Comparison of ENCODE assay signal across 29 mouse cellular contexts in genomic region chr1:74167136-74167535, GRCm38 (mm10). TPM values are rescaled to one million over a fixed set of nuclear protein-coding genes. Genes with fewer than 3 reads are reported as not detected.
DNase-seq lines count a peak whose midpoint lies in the region; ATAC-seq and TF ChIP-seq lines count a peak whose summit lies in the region.
"Had no signal": no experiment of that assay in that cellular context is flagged by ENCODE, and none has a peak within 500 bp of the region (broad histone marks: within the 10 kb centered on the region; RNA-seq: fewer than 3 reads in every experiment).

No protein-coding gene starts in this region.

- H3K4me1 ChIP-seq in cerebellum, adult 2 months (ENCODE audit: control insufficient read depth, insufficient read depth, low read length): no peaks in the 10 kb centered on the region
- H3K4me1 ChIP-seq in lung, postnatal 0 days (ENCODE audit: insufficient read depth, low read depth, low read length): no peaks in the 10 kb centered on the region
- no peaks in the 10 kb centered on the region for H3K4me1 ChIP-seq in hindbrain, embryonic 16.5 days (ENCODE audit: control insufficient read depth, insufficient read depth, low read depth, low read length)
- H3K4me1 ChIP-seq: embryonic facial prominence, embryonic 12.5 days; hindbrain, embryonic 12.5 days; midbrain, embryonic 13.5 days; neural tube, embryonic 13.5 days; stomach, embryonic 15.5 days had no signal

- H3K4me3 ChIP-seq in cerebellum, adult 2 months (replicated peaks; ENCODE audit: insufficient read depth, low read depth, low read length): no peak overlapping the region
- no peak overlapping the region for H3K4me3 ChIP-seq in lung, postnatal 0 days (ENCODE audit: low read depth, low read length)
- no peak overlapping the region for H3K4me3 ChIP-seq in hindbrain, embryonic 16.5 days (ENCODE audit: low read length)
- H3K4me3 ChIP-seq: embryonic facial prominence, embryonic 12.5 days; erythroblast, embryonic 14.5 days; hindbrain, embryonic 12.5 days; layer of hippocampus, adult 2 months; midbrain, embryonic 13.5 days; neural tube, embryonic 13.5 days; stomach, embryonic 15.5 days had no signal

- no peak overlapping the region for H3K9ac ChIP-seq in lung, postnatal 0 days (replicated peaks; ENCODE audit: low read depth)
- H3K9ac ChIP-seq in hindbrain, embryonic 16.5 days (ENCODE audit: low read depth, low read length): no peak overlapping the region
- H3K9ac ChIP-seq: embryonic facial prominence, embryonic 12.5 days; hindbrain, embryonic 12.5 days; lung, embryonic 14.5 days; midbrain, embryonic 13.5 days; neural tube, embryonic 13.5 days; stomach, embryonic 15.5 days had no signal

- no peaks in the 10 kb centered on the region for H3K9me3 ChIP-seq in lung, postnatal 0 days (ENCODE audit: low read length)
- H3K9me3 ChIP-seq in hindbrain, embryonic 16.5 days (ENCODE audit: control insufficient read depth, low read length): no peaks in the 10 kb centered on the region
- H3K9me3 ChIP-seq: embryonic facial prominence, embryonic 12.5 days; hindbrain, embryonic 12.5 days; midbrain, embryonic 13.5 days; neural tube, embryonic 13.5 days; stomach, embryonic 15.5 days had no signal

- no peak overlapping the region for H3K27ac ChIP-seq in cerebellum, adult 2 months (ENCODE audit: insufficient read depth, low read length)
- H3K27ac ChIP-seq in lung, postnatal 0 days (ENCODE audit: low read length): no peak overlapping the region
- no peak overlapping the region for H3K27ac ChIP-seq in hindbrain, embryonic 16.5 days (ENCODE audit: low read depth, low read length)
- H3K27ac ChIP-seq: embryonic facial prominence, embryonic 12.5 days; hindbrain, embryonic 12.5 days; layer of hippocampus, adult 2 months; macrophage; midbrain, embryonic 13.5 days; neural tube, embryonic 13.5 days; stomach, embryonic 15.5 days had no signal

- no peak for TF ChIP-seq EP300 in lung, postnatal 0 days (IDR thresholded peaks at IDR 0.05)

- WGBS in cerebellum, adult 2 months: 44% methylated on average over 5 of the region's 5 CpGs
- WGBS in lung, postnatal 0 days: 60% methylated on average over 5 of the region's 5 CpGs
- 89% methylated on average over 5 of the region's 5 CpGs for WGBS in hindbrain, embryonic 16.5 days

- H3K36me3 ChIP-seq in lung, postnatal 0 days (ENCODE audit: insufficient read depth, low read length): no peaks in the 10 kb centered on the region
- H3K36me3 ChIP-seq in hindbrain, embryonic 16.5 days (ENCODE audit: control insufficient read depth, insufficient read depth, low read length): no peaks in the 10 kb centered on the region
- H3K36me3 ChIP-seq: embryonic facial prominence, embryonic 12.5 days; hindbrain, embryonic 12.5 days; midbrain, embryonic 13.5 days; neural tube, embryonic 13.5 days; stomach, embryonic 15.5 days had no signal

- TF ChIP-seq POLR2A in cerebellum, adult 2 months (IDR thresholded peaks at IDR 0.05; ENCODE audit: borderline replicate concordance, insufficient read depth, low read length): no peak

- TF ChIP-seq CTCF in cerebellum, adult 2 months (IDR thresholded peaks at IDR 0.05; ENCODE audit: borderline replicate concordance, insufficient read depth, low read depth, low read length): no peak
- TF ChIP-seq CTCF in lung, postnatal 0 days (IDR thresholded peaks at IDR 0.05): no peak

- H3K27me3 ChIP-seq in cerebellum, adult 2 months (ENCODE audit: control insufficient read depth, insufficient read depth, low read length): no peaks in the 10 kb centered on the region
- no peaks in the 10 kb centered on the region for H3K27me3 ChIP-seq in lung, postnatal 0 days (replicated peaks; ENCODE audit: insufficient read depth, low read length)
- no peaks in the 10 kb centered on the region for H3K27me3 ChIP-seq in hindbrain, embryonic 16.5 days (replicated peaks; ENCODE audit: control insufficient read depth, insufficient read depth, low read length)
- H3K27me3 ChIP-seq: embryonic facial prominence, embryonic 12.5 days; hindbrain, embryonic 12.5 days; midbrain, embryonic 13.5 days; neural tube, embryonic 13.5 days; stomach, embryonic 15.5 days had no signal

- 0 out of 2 replicates have a peak, but pooled peaks have one; percentile 25 for ATAC-seq in lung, postnatal 0 days
- peak; percentile 85 for ATAC-seq in megakaryocyte progenitor cell, adult 5-6 weeks (replicated peaks; ENCODE audit: poor library complexity)
- no peak for ATAC-seq in hindbrain, embryonic 16.5 days
- ATAC-seq: forebrain, embryonic 14.5 days; midbrain, embryonic 13.5 days had no signal

- no peak overlapping the region for H3K4me2 ChIP-seq in lung, postnatal 0 days (replicated peaks; ENCODE audit: low read depth, low read length)
- H3K4me2 ChIP-seq in hindbrain, embryonic 16.5 days (ENCODE audit: low read length): no peak overlapping the region
- H3K4me2 ChIP-seq: embryonic facial prominence, embryonic 12.5 days; hindbrain, embryonic 12.5 days; lung, embryonic 14.5 days; midbrain, embryonic 13.5 days; neural tube, embryonic 13.5 days; stomach, embryonic 15.5 days had no signal

- DNase-seq in cerebellum, adult 2 months: peak; percentile 11 to 16
- no peak for DNase-seq in cerebellum, adult 9-11 months
- DNase-seq in lung, postnatal 0 days (ENCODE audit: low spot score): peak; percentile 28
- no peak for DNase-seq in lung, postnatal 10 days
- peak; percentile 31 to 38 for DNase-seq in cerebellum, postnatal 14 days
- DNase-seq: adrenal gland, adult 8-10 months; gastrocnemius, postnatal 14 days; kidney, adult 8-10 months; kidney, postnatal 14 days; liver; lung, embryonic 14.5 days; right cerebral cortex, postnatal 14 days; spleen, adult 18-20 months had no signal

RNA-seq across cellular contexts. Expression of gene Cxcr2, which starts 13.3 kb away (rescaled TPM):
- 0.15 TPM in 1 of 2 replicates, not detected in the other for polyA plus RNA-seq in cerebellum, adult 2 months (2012; rRNA removed)
- 1.9 and 2.4 TPM in 2 replicates for polyA plus RNA-seq in lung, postnatal 0 days (2015; fragmentation: Nextera tagmentation; extraction: Ambion mirVana)
- 5.3 and 9.3 TPM in 2 replicates for total RNA-seq in megakaryocyte progenitor cell, adult 5-6 weeks (2015)
- total RNA-seq in megakaryocyte progenitor cell, adult 5-6 weeks (2017): 9.5 and 10.7 TPM in 2 replicates
- 0.05 and 0.10 TPM in 2 replicates for polyA plus RNA-seq in hindbrain, embryonic 16.5 days (2015; fragmentation: Nextera tagmentation; extraction: Ambion mirVana)
- total RNA-seq: gastrocnemius, postnatal 14 days; layer of hippocampus, adult 2 months; left cerebral cortex, postnatal 25 days had no signal
- polyA plus RNA-seq: hindbrain, embryonic 12.5 days had no signal

RNA-seq across cellular contexts. Expression of gene Cxcr1, which starts 27.3 kb away (rescaled TPM):
- not detected in 2 replicates for polyA plus RNA-seq in cerebellum, adult 2 months (2012; rRNA removed)
- not detected in 2 replicates for polyA plus RNA-seq in lung, postnatal 0 days (2015; fragmentation: Nextera tagmentation; extraction: Ambion mirVana)
- total RNA-seq in megakaryocyte progenitor cell, adult 5-6 weeks (2015): not detected in 2 replicates
- not detected in 2 replicates for total RNA-seq in megakaryocyte progenitor cell, adult 5-6 weeks (2017)
- polyA plus RNA-seq in hindbrain, embryonic 16.5 days (2015; fragmentation: Nextera tagmentation; extraction: Ambion mirVana): not detected in 2 replicates
- total RNA-seq: gastrocnemius, postnatal 14 days; heart, adult 8-10 months; layer of hippocampus, adult 2 months; left cerebral cortex, postnatal 25 days had no signal
- polyA plus RNA-seq: embryonic facial prominence, embryonic 12.5 days; erythroblast, embryonic 14.5 days; forebrain, embryonic 14.5 days; heart, embryonic 16.5 days; hindbrain, embryonic 12.5 days; intestine, embryonic 14.5 days; lung, embryonic 14.5 days; macrophage; midbrain, embryonic 13.5 days; neural tube, embryonic 13.5 days; stomach, embryonic 15.5 days; thymus, postnatal 0 days had no signal

RNA-seq across cellular contexts. Expression of gene Rufy4, which starts 41.8 kb away (rescaled TPM):
- 0.17 and 0.18 TPM in 2 replicates for polyA plus RNA-seq in cerebellum, adult 2 months (2012; rRNA removed)
- polyA plus RNA-seq in lung, postnatal 0 days (2015; fragmentation: Nextera tagmentation; extraction: Ambion mirVana): 0.42 and 0.43 TPM in 2 replicates
- 0.37 and 0.72 TPM in 2 replicates for total RNA-seq in megakaryocyte progenitor cell, adult 5-6 weeks (2015)
- total RNA-seq in megakaryocyte progenitor cell, adult 5-6 weeks (2017): 0.54 and 0.68 TPM in 2 replicates
- 0.14 and 0.35 TPM in 2 replicates for polyA plus RNA-seq in hindbrain, embryonic 16.5 days (2015; fragmentation: Nextera tagmentation; extraction: Ambion mirVana)
- total RNA-seq: left cerebral cortex, postnatal 25 days had no signal
- polyA plus RNA-seq: erythroblast, embryonic 14.5 days; macrophage had no signal

RNA-seq across cellular contexts. Expression of gene Tns1, which starts 42.9 kb away (rescaled TPM):
- 23.4 and 25.1 TPM in 2 replicates for polyA plus RNA-seq in cerebellum, adult 2 months (2012; rRNA removed)
- polyA plus RNA-seq in lung, postnatal 0 days (2015; fragmentation: Nextera tagmentation; extraction: Ambion mirVana): 184 and 185 TPM in 2 replicates
- total RNA-seq in megakaryocyte progenitor cell, adult 5-6 weeks (2015): 12.4 and 15.4 TPM in 2 replicates
- 3.1 and 9.7 TPM in 2 replicates for total RNA-seq in megakaryocyte progenitor cell, adult 5-6 weeks (2017)
- polyA plus RNA-seq in hindbrain, embryonic 16.5 days (2015; fragmentation: Nextera tagmentation; extraction: Ambion mirVana): 13.5 and 13.7 TPM in 2 replicates

Comparison
In these comparisons a context has a peak if more than half of its experiments do, and no peak if none do; other contexts are left out.
1. DNase-seq: peak in cerebellum, adult 2 months (2 of 2), lung, postnatal 0 days (single experiment) and cerebellum, postnatal 14 days (2 of 2); none in cerebellum, adult 9-11 months (single experiment) and lung, postnatal 10 days (single experiment).